Mouse (Mus musculus) CH12.LX (cell line): Measurements from ENCODE around the gene Ncaph2. TPM values are rescaled to one million over a fixed set of nuclear protein-coding genes. Genes with fewer than 3 reads are reported as not detected.

ENCODE experiments used
- DNase-seq: peaks from one replicate; pipeline ENCODE4 v3.0.0-alpha.2; 2013; ENCODE audit errors: extremely low read depth
- H3K27ac ChIP-seq: 2 replicates; pipeline ENCODE4 v1.5.1; 2012; ENCODE audit warnings: low read depth, mild to moderate bottlenecking, control low read depth, moderate library complexity; ENCODE audit not compliant: insufficient read depth
- H3K27me3 ChIP-seq: replicated peaks from 2 replicates; pipeline ENCODE3; 2012; ENCODE audit warnings: inconsistent platforms
- H3K36me3 ChIP-seq, 2 experiments: replicated peaks in 1 of 2; 2 replicates each; pipeline versions ENCODE3 to v1.6.1; 2012; ENCODE audit warnings: inconsistent platforms in 1 of 2, low read length in 1 of 2, mild to moderate bottlenecking in 1 of 2, mixed read lengths in 1 of 2, moderate library complexity in 1 of 2; ENCODE audit not compliant: control insufficient read depth in 1 of 2, insufficient read depth in 1 of 2
- H3K4me1 ChIP-seq, 2 experiments: 2 replicates each; pipeline ENCODE4 v1.6.1; 2012; ENCODE audit warnings: inconsistent platforms in 1 of 2, moderate library complexity in 1 of 2; ENCODE audit not compliant: insufficient read depth in 2 of 2, control insufficient read depth in 1 of 2
- H3K4me2 ChIP-seq: 2 replicates; pipeline ENCODE4 v1.6.1; 2012; ENCODE audit warnings: low read depth, mild to moderate bottlenecking, control low read depth; ENCODE audit not compliant: poor library complexity, insufficient read depth, severe bottlenecking
- H3K4me3 ChIP-seq, 3 experiments: fragments of 150-350 bp in 1 of 3; sonication (generic) in 1 of 3; replicated peaks in 1 of 3; 2 replicates each; pipeline versions ENCODE3 to v1.5.1; 2011 to 2012; ENCODE audit warnings: low read depth in 2 of 3, low read length in 2 of 3, mild to moderate bottlenecking in 2 of 3, moderate library complexity in 2 of 3, control low read depth in 1 of 3, improper control_type of control experiment in 1 of 3, inconsistent platforms in 1 of 3, mixed read lengths in 1 of 3; ENCODE audit not compliant: poor library complexity in 1 of 3
- H3K79me2 ChIP-seq: replicated peaks from 2 replicates; pipeline ENCODE4 v1.6.1; 2012; ENCODE audit warnings: mild to moderate bottlenecking, moderate library complexity; ENCODE audit not compliant: control insufficient read depth, poor library complexity, insufficient read depth, severe bottlenecking; ENCODE audit errors: extremely low read depth
- H3K9ac ChIP-seq: 2 replicates; pipeline ENCODE4 v1.6.1; 2012; ENCODE audit warnings: low read depth, mild to moderate bottlenecking, control low read depth, moderate library complexity; ENCODE audit not compliant: insufficient read depth
- H3K9me3 ChIP-seq: replicated peaks from 2 replicates; pipeline ENCODE3; 2012; ENCODE audit warnings: low read length, inconsistent platforms, mixed read lengths
- BHLHE40 ChIP-seq: IDR thresholded peaks from 2 replicates; pipeline ENCODE4 v1.6.1; 2011; ENCODE audit warnings: mild to moderate bottlenecking, low read depth, low read length, improper control_type of control experiment
- CHD2 ChIP-seq: IDR thresholded peaks from 2 replicates; pipeline ENCODE4 v1.6.1; 2011; ENCODE audit warnings: low read length, improper control_type of control experiment
- CTCF ChIP-seq, 2 experiments: IDR thresholded peaks in 1 of 2; conservative IDR thresholded peaks in 1 of 2; 2 replicates each; pipeline ENCODE4 v1.5.1; 2011 to 2012; ENCODE audit warnings: low read depth in 2 of 2, low read length in 2 of 2, improper control_type of control experiment in 1 of 2, inconsistent platforms in 1 of 2, mild to moderate bottlenecking in 1 of 2, moderate library complexity in 1 of 2
- ELF1 ChIP-seq: IDR thresholded peaks from 2 replicates; pipeline ENCODE4 v1.6.1; 2014; ENCODE audit warnings: low read depth, mild to moderate bottlenecking, inconsistent platforms, low read length, improper control_type of control experiment
- EP300 ChIP-seq: IDR thresholded peaks from 2 replicates; pipeline ENCODE4 v1.6.1; 2011; ENCODE audit warnings: low read length, improper control_type of control experiment
- HCFC1 ChIP-seq: IDR thresholded peaks from 2 replicates; pipeline ENCODE4 v1.6.1; 2012; ENCODE audit warnings: low read depth, mild to moderate bottlenecking, inconsistent platforms, low read length, improper control_type of control experiment
- IRF4 ChIP-seq: IDR thresholded peaks from 2 replicates; pipeline ENCODE4 v1.6.1; 2014; ENCODE audit warnings: low read depth, mild to moderate bottlenecking, inconsistent platforms, low read length, improper control_type of control experiment
- MEF2A ChIP-seq: IDR thresholded peaks from 2 replicates; pipeline ENCODE4 v1.6.1; 2014; ENCODE audit warnings: low read depth, mild to moderate bottlenecking, inconsistent platforms, low read length, improper control_type of control experiment, borderline replicate concordance
- MXI1 ChIP-seq: IDR thresholded peaks from 2 replicates; pipeline ENCODE4 v1.6.1; 2011; ENCODE audit warnings: mild to moderate bottlenecking, low read depth, low read length, improper control_type of control experiment
- MYC ChIP-seq: IDR thresholded peaks from 2 replicates; pipeline ENCODE4 v1.6.1; 2011; ENCODE audit warnings: low read depth, mild to moderate bottlenecking, improper control_type of control experiment, low read length
- NELFE ChIP-seq: IDR thresholded peaks from 2 replicates; pipeline ENCODE4 v1.6.1; 2011; ENCODE audit warnings: low read depth, low read length, improper control_type of control experiment
- NRF1 ChIP-seq: IDR thresholded peaks from 2 replicates; pipeline ENCODE4 v1.6.1; 2014; ENCODE audit warnings: low read depth, mild to moderate bottlenecking, inconsistent platforms, low read length, improper control_type of control experiment, moderate library complexity
- POLR2A ChIP-seq: IDR thresholded peaks from 2 replicates; pipeline ENCODE4 v1.6.1; 2011; ENCODE audit warnings: low read depth, mild to moderate bottlenecking, improper control_type of control experiment, low read length
- POLR2AphosphoS2 ChIP-seq: IDR thresholded peaks from 2 replicates; pipeline ENCODE4 v1.6.1; 2011; ENCODE audit warnings: low read depth, low read length, improper control_type of control experiment
- RAD21 ChIP-seq: IDR thresholded peaks from 2 replicates; pipeline ENCODE4 v1.6.1; 2011; ENCODE audit warnings: low read depth, mild to moderate bottlenecking, low read length, improper control_type of control experiment, moderate library complexity
- RCOR1 ChIP-seq: conservative IDR thresholded peaks from 2 replicates; pipeline ENCODE4 v1.6.1; 2012; ENCODE audit warnings: low read depth, mild to moderate bottlenecking, inconsistent platforms, low read length, improper control_type of control experiment
- SMC3 ChIP-seq: IDR thresholded peaks from 2 replicates; pipeline ENCODE4 v1.6.1; 2011; ENCODE audit warnings: low read depth, low read length, improper control_type of control experiment
- TBP ChIP-seq: conservative IDR thresholded peaks from 2 replicates; pipeline ENCODE4 v1.6.1; 2011; ENCODE audit warnings: low read depth, low read length, improper control_type of control experiment
- TCF12 ChIP-seq: IDR thresholded peaks from 2 replicates; pipeline ENCODE4 v1.6.1; 2014; ENCODE audit warnings: low read depth, mild to moderate bottlenecking, inconsistent platforms, low read length, improper control_type of control experiment
- ZMIZ1 ChIP-seq: IDR thresholded peaks from 2 replicates; pipeline ENCODE4 v1.6.1; 2012; ENCODE audit warnings: low read depth, mild to moderate bottlenecking, inconsistent platforms, low read length, improper control_type of control experiment
- ZNF384 ChIP-seq: IDR thresholded peaks from 2 replicates; pipeline ENCODE4 v1.6.1; 2012; ENCODE audit warnings: low read depth, low read length, improper control_type of control experiment, inconsistent platforms
- dilution Hi-C: fragments of 300-500 bp; cut with MboI; formaldehyde crosslinking; loops from 2 replicates; pipeline ENCODE4 v1.14.3; 2020; ENCODE audit warnings: low sequenced_read_pairs; ENCODE audit not compliant: extremely low pct_unique_long_range_greater_than_20kb, extremely low pct_ligation_motif_present
- in situ Hi-C: fragments of 300-500 bp; cut with MboI; formaldehyde crosslinking; loops from 3 replicates; pipeline ENCODE4 v1.14.3; 2019; ENCODE audit warnings: low sequenced_read_pairs, low pct_ligation_motif_present, low pct_unique_long_range_greater_than_20kb, mixed read lengths
- polyA plus RNA-seq: library from polyadenylated mRNA; unstranded; fragments of >175 nt; gene quantifications from 2 replicates; pipeline ENCODE4 v1.2.1, GENCODE M21; 2012; ENCODE audit warnings: low read depth; ENCODE audit not compliant: insufficient read length
- total RNA-seq, 2 experiments: library from RNA; depleted of rRNA; stranded (reverse); fragments of 300-350 nt in 1 of 2; fragments of >200 nt in 1 of 2; gene quantifications; 2 replicates each; pipeline ENCODE4 v1.2.3; 2012 to 2014

Ncaph2 gene
- total and polyA plus RNA-seq, 3 experiments: 95.4 to 151 (median 106) TPM

DNA sequence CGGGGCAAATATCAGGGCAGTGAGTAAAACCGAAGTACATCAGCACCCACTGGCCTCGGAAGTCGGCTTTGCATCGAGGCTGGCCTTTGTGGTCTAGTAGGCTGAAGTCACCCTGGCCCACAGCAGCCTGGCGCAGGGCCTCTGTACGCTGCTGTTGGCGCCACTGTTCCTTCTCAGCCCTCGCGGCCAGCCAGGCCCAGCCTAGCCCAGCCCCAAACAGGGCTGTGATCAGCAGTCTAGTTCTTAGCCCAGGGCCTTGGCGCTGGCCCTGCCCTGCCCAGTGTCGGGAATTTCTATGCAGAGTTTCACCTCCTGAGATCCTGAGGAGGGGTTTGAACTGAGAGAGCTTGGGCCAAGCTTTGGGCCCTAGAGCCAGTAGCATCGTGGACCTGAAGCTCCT, 16.5 kb downstream of the Ncaph2 start:
- Histone ChIP-seq H3K36me3 (peaks cover 55 to 58% of the 10 kb centered on the region in 2 experiments), H3K9me3 (no peaks in the 10 kb centered on the region), H3K27me3 (no peaks in the 10 kb centered on the region), H3K4me3 (no peak overlapping the region), H3K27ac (no peak overlapping the region), H3K79me2 (no peaks in the 10 kb centered on the region), H3K4me1 (peaks cover 0 to 26% of the 10 kb centered on the region in 2 experiments; a peak in 2 of 4 replicates), H3K9ac (no peak overlapping the region), H3K4me2 (no peak overlapping the region)
- dilution Hi-C loops (no loop called here), in situ Hi-C loops (loop anchor here (25.0 kb wide), 1 partner anchor 260 kb away; the partner anchor contains the start of gene Tubgcp6)
- TF ChIP-seq POLR2A: 0 out of 2 replicates have a peak, but pooled peaks have one; percentile 3
- no peak for TF ChIP-seq NELFE
- no peak for DNase-seq

DNA sequence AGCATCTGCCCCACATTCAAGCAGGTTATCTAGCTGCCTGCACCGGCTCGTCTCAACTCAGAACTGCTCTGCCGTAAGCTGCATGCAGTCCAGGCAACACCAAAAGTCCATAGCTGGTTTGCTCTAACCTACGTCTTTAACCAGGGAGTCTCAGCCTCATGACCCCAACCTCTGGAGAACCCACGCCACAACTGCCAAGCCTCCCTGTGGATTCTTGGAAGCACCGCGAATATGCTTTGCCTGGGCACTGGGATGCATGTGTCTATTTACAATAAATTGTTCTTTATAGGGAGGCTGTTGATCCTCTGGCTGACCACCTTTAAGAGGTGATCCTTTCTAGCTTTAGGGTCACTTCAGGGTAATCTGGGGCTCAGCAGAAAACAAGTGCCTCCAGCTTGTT, 17.0 kb downstream of the Ncaph2 start:
- peak overlapping the region in 1 of 3 experiments; percentile 81 for H3K4me3 ChIP-seq
- peaks cover 0 to 26% of the 10 kb centered on the region in 2 experiments; a peak in 2 of 4 replicates for H3K4me1 ChIP-seq
- H3K36me3 ChIP-seq: peaks cover 51 to 54% of the 10 kb centered on the region in 2 experiments
- peak overlapping the region; percentile 65; the same call in 1 of the 2 replicates for H3K4me2 ChIP-seq
- in situ Hi-C loops: loop anchor here (25.0 kb wide), 1 partner anchor 260 kb away; the partner anchor contains the start of gene Tubgcp6
- no peaks in the 10 kb centered on the region for H3K27me3 ChIP-seq
- H3K79me2 ChIP-seq: no peaks in the 10 kb centered on the region
- 0 out of 2 replicates have a peak, but pooled peaks have one; percentile 11 for TF ChIP-seq CHD2
- no peak for TF ChIP-seq RCOR1
- no peak for TF ChIP-seq BHLHE40
- no peak overlapping the region for H3K27ac ChIP-seq
- no peaks in the 10 kb centered on the region for H3K9me3 ChIP-seq
- dilution Hi-C loops: no loop called here
- DNase-seq: no peak
- H3K9ac ChIP-seq: no peak overlapping the region

GRCm38 (mm10) chr15:89373027-89373761, 17.7 kb downstream of the Ncaph2 start:
- H3K4me1 ChIP-seq: peaks cover 0 to 26% of the 10 kb centered on the region in 2 experiments; a peak in 2 of 4 replicates
- H3K4me2 ChIP-seq: peak overlapping the region; percentile 65
- H3K9me3 ChIP-seq: peaks cover 3% of the 10 kb centered on the region
- in situ Hi-C loops: loop anchor here (25.0 kb wide), 1 partner anchor 261 kb away; the partner anchor contains the start of gene Tubgcp6
- peaks cover 44 to 47% of the 10 kb centered on the region in 2 experiments for H3K36me3 ChIP-seq
- peak; percentile 90 for DNase-seq
- H3K27me3 ChIP-seq: no peaks in the 10 kb centered on the region
- dilution Hi-C loops: no loop called here
- peak overlapping the region; percentile 83 for H3K9ac ChIP-seq
- H3K4me3 ChIP-seq: peak overlapping the region; percentile 80 to 96 (median 81)
- TF ChIP-seq IRF4: peak; percentile 47
- TF ChIP-seq MXI1: peak; percentile 63; the same call in 1 of the 2 replicates
- no peak for TF ChIP-seq TBP
- TF ChIP-seq EP300: no peak
- no peak for TF ChIP-seq MEF2A
- TF ChIP-seq HCFC1: no peak; the same call in 1 of the 2 replicates
- TF ChIP-seq ZNF384: no peak
- peak; percentile 44; the same call in 1 of the 2 replicates for TF ChIP-seq NRF1
- TF ChIP-seq TCF12: peak; percentile 40; the same call in 1 of the 2 replicates
- peak; percentile 88 for TF ChIP-seq POLR2AphosphoS2
- peak; percentile 70; the same call in 1 of the 2 replicates for TF ChIP-seq ZMIZ1
- TF ChIP-seq MYC: peak; percentile 75
- TF ChIP-seq ELF1: no peak; the same call in 1 of the 2 replicates
- TF ChIP-seq RAD21: peak; percentile 41
- TF ChIP-seq SMC3: peak; percentile 51
- TF ChIP-seq CTCF (conservative IDR thresholded peaks at IDR 0.05 in 1 of 2, IDR thresholded peaks at IDR 0.05 in 1 of 2; ENCODE audit: low read depth in 2 of 2, low read length in 2 of 2): peak; percentile 40 to 78; a peak in 3 of 4 replicates
- TF ChIP-seq, all 38 proteins: peak for 10
- H3K27ac ChIP-seq: peak overlapping the region; percentile 83
- H3K79me2 ChIP-seq: no peaks in the 10 kb centered on the region
